Mouse (Mus musculus): Measurements from ENCODE around the gene Itga4.

GRCm38 (mm10) chr2:79248283-79248682 lies 6.9 kb upstream of the Itga4 start:
- TF ChIP-seq CTCF (conservative IDR thresholded peaks at IDR 0.05; ENCODE audit: insufficient read depth, insufficient read length, low read depth, low read length) (no peak), POLR2A (IDR thresholded peaks at IDR 0.05; ENCODE audit: low read depth, low read length) (no peak)

All from kidney, adult 2 months (tissue).